Mouse (Mus musculus): ENCODE data around the gene Klhl18.

DNA sequence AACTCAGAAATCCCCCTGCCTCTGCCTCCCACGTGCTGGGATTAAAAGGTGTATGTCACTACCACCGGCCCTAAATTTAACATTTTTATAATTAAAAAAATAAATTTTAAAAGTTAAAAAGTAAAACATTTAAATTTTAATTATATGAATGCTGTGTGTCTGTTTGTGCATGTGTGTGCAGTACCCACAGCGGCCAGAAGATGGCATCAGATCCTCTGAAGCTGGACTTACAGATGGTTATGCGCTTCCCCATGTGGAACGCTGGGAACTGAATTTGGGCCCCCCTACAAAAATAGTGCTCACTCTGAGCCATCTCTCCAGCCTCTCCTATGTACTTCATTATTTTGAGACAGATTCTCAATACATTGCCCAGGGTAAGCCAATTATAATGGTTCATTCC lies 14.4 kb upstream of the Klhl18 start:
- TF ChIP-seq MAX (IDR thresholded peaks at IDR 0.05) (no peak), CTCF (IDR thresholded peaks at IDR 0.05; ENCODE audit: control insufficient read depth, insufficient read depth, insufficient read length) (no peak), MYOG (IDR thresholded peaks at IDR 0.05; ENCODE audit: control insufficient read depth, extremely low read depth, insufficient read length) (no peak), CEBPB (IDR thresholded peaks at IDR 0.05; ENCODE audit: low read depth) (no peak)
